Mouse (Mus musculus): ENCODE results near the gene Pole3. TPM values are rescaled to one million over a fixed set of nuclear protein-coding genes. Genes with fewer than 3 reads are reported as not detected.

Gene Pole3
- polyA plus RNA-seq, 1 experiment from 2014 or later = 40.8 TPM

Other genes with a start within 250 kb of the Pole3 start
- gene Fkbp15, start 164.5 kb downstream of the Pole3 start, polyA plus RNA-seq (2018) = 137 to 171 TPM (median 154 TPM) in 3 replicates
- 73.8 to 99.5 TPM (median 84.1 TPM) in 3 replicates for gene Slc31a1, start 164.3 kb downstream of the Pole3 start, polyA plus RNA-seq (2018)
- 50.7 to 54.2 TPM (median 53.2 TPM) in 3 replicates for gene Cdc26, start 116.4 kb downstream of the Pole3 start, polyA plus RNA-seq (2018)
- 6.8 to 12.3 TPM (median 10.3 TPM) in 3 replicates for gene Prpf4, start 116.3 kb downstream of the Pole3 start, polyA plus RNA-seq (2018)
- gene Rnf183, start 89.8 kb downstream of the Pole3 start, polyA plus RNA-seq (2018) = not detected in 3 replicates
- 0.09 TPM in 1 of 3 replicates, not detected in the others for gene Wdr31, start 54.2 kb downstream of the Pole3 start, polyA plus RNA-seq (2018)
- gene Bspry, start 45.0 kb downstream of the Pole3 start, polyA plus RNA-seq (2018) = 0.13 to 0.17 TPM in 2 of 3 replicates, not detected in the other
- 1.3 to 3.1 TPM (median 1.4 TPM) in 3 replicates for gene Hdhd3, start 21.6 kb downstream of the Pole3 start, polyA plus RNA-seq (2018)
- 5.7 to 18.2 TPM (median 8.2 TPM) in 3 replicates for gene Alad, start 5.2 kb downstream of the Pole3 start, polyA plus RNA-seq (2018)
- gene 4933430I17Rik, start 301 bp upstream of the Pole3 start, polyA plus RNA-seq (2018) = 0.87 to 3.3 TPM (median 2.3 TPM) in 3 replicates
- 12.8 to 17.4 TPM (median 14.9 TPM) in 3 replicates for gene Rgs3, start 34.8 kb upstream of the Pole3 start, polyA plus RNA-seq (2018)